Mouse (Mus musculus): ENCODE measurements around the gene Sfmbt2.

- TF ChIP-seq CTCF (conservative IDR thresholded peaks at IDR 0.05; ENCODE audit: low read length) (no peak), POU5F1 (IDR thresholded peaks at IDR 0.05; ENCODE audit: borderline replicate concordance, low read length) (no peak)
Observed at GRCm38 (mm10) chr2:10352887-10353286, 17.4 kb upstream of the Sfmbt2 start.
